Mouse (Mus musculus): ENCODE measurements at regions not wholly inside any gene's neighbourhood (a gene's known extent, or its start where the extent isn't known, plus 50 kb on each side); places are given as distances from the start of the nearest gene placed in this dataset.

DNA sequence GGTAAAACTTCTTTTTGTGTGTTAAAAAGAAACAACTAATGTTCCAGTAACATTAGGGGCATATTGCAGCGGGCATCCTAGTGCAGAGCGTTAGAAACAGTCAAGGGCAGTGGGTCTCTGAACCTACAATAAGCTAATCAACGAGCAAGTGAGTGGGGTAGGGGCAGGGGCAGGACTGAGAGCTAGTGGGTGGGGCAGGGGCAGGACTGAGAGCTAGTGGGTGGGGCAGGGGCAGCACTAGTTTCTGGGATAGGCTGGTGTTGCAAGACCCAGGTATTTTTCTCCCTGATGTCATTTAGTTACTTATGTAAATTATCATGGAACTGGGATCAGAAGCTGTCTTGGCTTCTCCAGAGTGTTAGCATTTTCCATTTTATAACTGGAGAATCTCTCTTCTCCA lies 309.5 kb downstream of the 1810013L24Rik start:
- no peak for TF ChIP-seq CHD1 (IDR thresholded peaks at IDR 0.05; ENCODE audit: low read depth, low read length)
- TF ChIP-seq ELF1 (IDR thresholded peaks at IDR 0.05; ENCODE audit: low read depth, low read length): no peak
- TF ChIP-seq POLR2A (IDR thresholded peaks at IDR 0.05; ENCODE audit: low read depth, low read length): no peak
- TF ChIP-seq ETS1 (conservative IDR thresholded peaks at IDR 0.05; ENCODE audit: low read depth, low read length): no peak

All from CH12.LX (cell line).